Mouse (Mus musculus): ENCODE measurements around the gene Cryzl1. TPM values are rescaled to one million over a fixed set of nuclear protein-coding genes. Genes with fewer than 3 reads are reported as not detected.
A peak's percentile ranks its signal among the peaks of the same experiment; 100 is the strongest.

Gene Cryzl1
- 19.2 and 24.0 TPM in 2 replicates for polyA plus RNA-seq (2012; rRNA removed)

- DNase-seq (ENCODE audit: low read depth, low spot score): peak; percentile 99
- WGBS: under 1% methylated on average over 46 of the region's 46 CpGs
These were observed at the start of gene Cryzl1 for GRCm38 (mm10) chr16:91728123-91729065. Gene Cryzl1, minus strand, starts transcription at chr16:91728975.

- WGBS: 89% methylated on average over 7 of the region's 7 CpGs
- DNase-seq (ENCODE audit: low read depth, low spot score): no peak
These were observed 43.8 kb upstream of the Cryzl1 start for GRCm38 (mm10) chr16:91772586-91772985.

- WGBS: 84% methylated on average over 6 of the region's 6 CpGs
- DNase-seq (ENCODE audit: low read depth, low spot score): no peak
These were observed 42.6 kb upstream of the Cryzl1 start for GRCm38 (mm10) chr16:91771334-91771733.

- 90% methylated on average over 5 of the region's 5 CpGs for WGBS
- no peak for DNase-seq (ENCODE audit: low read depth, low spot score)
These were observed 41.9 kb upstream of the Cryzl1 start for GRCm38 (mm10) chr16:91770662-91771061.

GRCm38 (mm10) chr16:91769911-91770310, 41.1 kb upstream of the Cryzl1 start:
- 82% methylated on average over 5 of the region's 5 CpGs for WGBS
- DNase-seq (ENCODE audit: low read depth, low spot score): no peak

- DNase-seq (ENCODE audit: low read depth, low spot score): no peak
- WGBS: 82% methylated on average over 6 of the region's 6 CpGs
These were observed 39.8 kb upstream of the Cryzl1 start for GRCm38 (mm10) chr16:91768586-91768985.

GRCm38 (mm10) chr16:91767165-91767701, 38.5 kb upstream of the Cryzl1 start:
- WGBS: 71% methylated on average over 11 of the region's 11 CpGs

GRCm38 (mm10) chr16:91765816-91766210, 37.0 kb upstream of the Cryzl1 start:
- 93% methylated on average over 15 of the region's 15 CpGs for WGBS
- no peak for DNase-seq (ENCODE audit: low read depth, low spot score)

More at GRCm38 (mm10) chr16:91767165-91767701, 38.5 kb upstream of the Cryzl1 start:
- DNase-seq (ENCODE audit: low read depth, low spot score): no peak

GRCm38 (mm10) chr16:91765121-91765815, 36.5 kb upstream of the Cryzl1 start:
- 95% methylated on average over 15 of the region's 15 CpGs for WGBS
- DNase-seq (ENCODE audit: low read depth, low spot score): no peak

GRCm38 (mm10) chr16:91764414-91764813, 35.6 kb upstream of the Cryzl1 start:
- no peak for DNase-seq (ENCODE audit: low read depth, low spot score)
- WGBS: 71% methylated on average over 6 of the region's 6 CpGs

- DNase-seq (ENCODE audit: low read depth, low spot score): no peak
- 24% methylated on average over 6 of the region's 6 CpGs for WGBS
These were observed 35.2 kb upstream of the Cryzl1 start for GRCm38 (mm10) chr16:91763975-91764374.

- no peak for DNase-seq (ENCODE audit: low read depth, low spot score)
These were observed 33.7 kb upstream of the Cryzl1 start for GRCm38 (mm10) chr16:91762476-91762875.

GRCm38 (mm10) chr16:91761761-91762160, 33.0 kb upstream of the Cryzl1 start:
- 78% methylated on average over 3 of the region's 3 CpGs for WGBS

More at GRCm38 (mm10) chr16:91762476-91762875, 33.7 kb upstream of the Cryzl1 start:
- WGBS: 75% methylated on average over 7 of the region's 7 CpGs

GRCm38 (mm10) chr16:91761202-91761601, 32.4 kb upstream of the Cryzl1 start:
- WGBS: 50% methylated on average over 9 of the region's 9 CpGs
- no peak for DNase-seq (ENCODE audit: low read depth, low spot score)

More at GRCm38 (mm10) chr16:91761761-91762160, 33.0 kb upstream of the Cryzl1 start:
- no peak for DNase-seq (ENCODE audit: low read depth, low spot score)

- 81% methylated on average over 6 of the region's 6 CpGs for WGBS
- DNase-seq (ENCODE audit: low read depth, low spot score): no peak
These were observed 26.2 kb upstream of the Cryzl1 start for GRCm38 (mm10) chr16:91754957-91755356.

GRCm38 (mm10) chr16:91753611-91754010, 24.8 kb upstream of the Cryzl1 start:
- WGBS: 78% methylated on average over 4 of the region's 4 CpGs
- no peak for DNase-seq (ENCODE audit: low read depth, low spot score)

GRCm38 (mm10) chr16:91751644-91752385, 23.0 kb upstream of the Cryzl1 start:
- 87% methylated on average over 13 of the region's 13 CpGs for WGBS
- no peak for DNase-seq (ENCODE audit: low read depth, low spot score)

- peak; percentile 48 for DNase-seq (ENCODE audit: low read depth, low spot score)
- WGBS: 48% methylated on average over 6 of the region's 6 CpGs
These were observed 18.8 kb upstream of the Cryzl1 start for GRCm38 (mm10) chr16:91747567-91747966.

GRCm38 (mm10) chr16:91746101-91746950, 17.6 kb upstream of the Cryzl1 start:
- DNase-seq (ENCODE audit: low read depth, low spot score): no peak
- 14% methylated on average over 14 of the region's 14 CpGs for WGBS
